Mouse (Mus musculus) heart, adult 8-10 months (tissue): ENCODE measurements at regions not wholly inside any gene's neighbourhood (a gene's known extent, or its start where the extent isn't known, plus 50 kb on each side); places are given as distances from the start of the nearest gene placed in this dataset.
A peak's percentile ranks its signal among the peaks of the same experiment; 100 is the strongest.

Experiments used
- DNase-seq: peaks from one replicate; pipeline ENCODE4 v3.0.0; 2022; ENCODE audit warnings: low spot score

DNA sequence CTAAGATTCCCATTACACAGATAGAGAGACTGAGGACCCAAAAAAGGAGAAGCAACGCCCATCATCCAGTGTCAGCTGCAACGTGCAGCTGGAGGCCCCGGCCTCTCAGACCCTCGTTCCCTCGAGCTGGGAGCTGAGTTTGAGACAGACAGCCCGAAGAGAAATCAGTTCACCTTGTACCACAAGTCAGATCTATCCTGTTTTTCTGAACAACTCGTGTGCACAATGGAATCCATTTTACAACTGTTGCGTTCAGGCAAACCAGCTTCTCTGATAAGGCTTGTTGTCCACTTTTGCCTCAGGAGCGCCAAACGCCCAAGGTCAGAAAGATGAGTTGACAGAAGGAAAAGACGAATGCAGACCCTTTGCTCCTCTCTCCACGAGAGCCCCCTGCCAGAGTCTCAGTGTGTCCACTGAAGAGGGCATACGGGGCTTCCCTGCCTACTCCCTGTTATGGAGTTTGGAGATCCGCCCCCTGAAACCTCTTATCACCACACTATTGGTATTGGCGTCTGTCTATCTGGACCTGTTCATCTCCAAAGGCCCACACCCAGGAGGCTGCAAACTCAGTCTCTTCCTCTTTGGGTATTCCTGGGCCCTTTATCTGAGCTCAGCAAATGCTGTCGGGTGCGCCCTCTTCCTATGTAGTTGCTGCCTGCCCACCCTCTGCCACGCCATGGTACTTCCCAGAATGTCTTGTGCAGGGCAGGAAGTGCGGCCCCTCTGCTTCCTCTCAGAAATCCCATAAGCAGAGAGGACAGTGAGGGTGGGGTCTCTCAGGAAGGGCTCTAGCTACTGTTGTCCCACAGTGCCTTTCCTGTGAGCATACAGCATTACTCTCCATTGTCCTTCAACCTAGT, 57.7 kb upstream of the Zmiz1 start:
- DNase-seq = peak; percentile 50

DNA sequence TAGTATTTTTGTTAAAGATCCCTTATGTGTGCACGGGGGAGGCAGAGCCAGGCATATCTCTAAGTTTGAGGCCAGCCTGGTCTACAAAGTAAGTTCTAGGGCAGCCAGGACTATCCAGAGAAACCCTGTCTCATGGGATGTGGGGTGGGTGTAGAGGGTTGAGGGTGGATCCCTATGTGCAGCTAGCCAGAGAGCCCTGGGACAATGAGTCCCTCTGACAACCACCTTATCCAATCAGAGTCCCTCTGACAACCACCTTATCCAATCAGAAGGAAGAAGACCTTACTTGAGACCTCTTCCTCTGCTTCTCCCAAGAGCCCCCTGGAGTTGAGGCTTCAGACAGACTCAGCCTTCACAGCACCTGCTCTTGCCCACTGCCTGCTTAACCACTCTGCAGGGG, 56.6 kb upstream of the Zmiz1 start:
- DNase-seq = no peak

GRCm38 (mm10) chr14:25405191-25405590, 53.8 kb upstream of the Zmiz1 start:
- DNase-seq = peak; percentile 54

- DNase-seq = no peak
These were observed 52.9 kb upstream of the Zmiz1 start for GRCm38 (mm10) chr14:25406059-25406458.

DNA sequence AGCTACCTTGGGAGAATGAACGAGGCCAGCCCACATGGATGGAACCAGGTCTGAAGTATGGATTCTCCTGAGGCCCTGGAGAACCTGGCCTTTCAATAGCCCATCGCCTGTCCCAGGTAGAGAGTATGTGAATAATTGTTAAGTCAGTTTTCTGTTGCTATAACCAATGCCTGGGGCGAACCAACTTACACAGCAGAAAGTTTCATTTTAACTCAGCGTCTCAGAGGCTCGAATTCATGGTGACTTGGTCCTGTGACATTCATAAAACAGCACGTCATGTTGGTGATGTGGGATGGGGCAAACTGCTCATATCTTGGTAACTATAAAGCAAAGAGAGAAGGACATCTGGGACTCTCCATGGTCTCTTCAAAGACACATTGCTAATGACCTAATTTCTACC, 52.4 kb upstream of the Zmiz1 start:
- no peak for DNase-seq

- no peak for DNase-seq
These were observed 51.9 kb upstream of the Zmiz1 start for GRCm38 (mm10) chr14:25407111-25407510.
